Mouse (Mus musculus): ENCODE measurements around the gene Klhl26.
"Not testable (repeated sequence)": the region's sequence is repeated elsewhere in the genome, so short reads cannot be mapped to it uniquely, and the experiment has no call there.

Gene Klhl26

GRCm38 (mm10) chr8:70476333-70477268 lies at the start of gene Klhl26:
TSS of gene Klhl26 (minus strand) at chr8:70476968.
- DNase-seq = peak; percentile 98

GRCm38 (mm10) chr8:70522592-70523403 lies 46.0 kb upstream of the Klhl26 start:
- peak; percentile 97 for DNase-seq

DNA sequence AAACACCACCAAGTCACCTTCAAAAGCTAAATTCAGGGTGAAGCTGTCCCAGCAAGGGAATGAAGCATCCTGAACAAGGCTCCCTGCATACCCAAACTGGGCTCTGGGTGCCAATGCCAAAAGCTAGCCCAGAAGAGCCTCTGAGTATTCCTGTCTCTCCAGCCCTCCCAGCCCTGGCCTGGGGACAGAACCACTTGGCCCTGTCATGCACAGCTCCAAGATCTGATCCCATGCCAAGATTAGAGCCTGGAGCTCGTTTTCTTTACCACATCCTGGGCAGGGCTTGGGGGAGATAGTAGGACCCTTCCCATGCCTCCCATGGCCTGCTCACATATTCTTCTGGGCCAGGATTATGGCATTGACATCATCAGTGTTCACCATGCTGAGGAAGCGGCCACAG lies 42.8 kb upstream of the Klhl26 start:
- no peak for DNase-seq

DNA sequence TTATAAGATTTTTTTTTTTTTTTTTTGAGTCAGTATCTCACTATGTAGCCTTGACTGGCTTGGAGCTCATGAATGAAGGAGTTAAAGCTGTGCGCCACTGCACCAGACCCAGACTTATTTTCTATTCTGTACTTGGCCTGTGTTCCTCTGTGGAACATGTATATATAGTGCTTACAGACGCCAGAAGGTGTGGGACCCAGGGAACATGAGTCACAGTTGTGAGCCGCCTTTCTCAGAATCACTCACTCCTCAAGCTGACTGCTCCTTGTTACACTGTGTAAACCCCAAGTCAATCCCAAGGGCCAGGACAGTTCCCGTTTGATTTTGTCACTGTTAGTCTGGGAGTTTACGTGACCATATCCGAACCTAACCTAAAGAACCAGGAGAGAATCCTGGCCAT lies 42.3 kb upstream of the Klhl26 start:
- no peak for DNase-seq

- no peak for DNase-seq
Measured at GRCm38 (mm10) chr8:70517940-70518643, 41.3 kb upstream of the Klhl26 start.

DNA sequence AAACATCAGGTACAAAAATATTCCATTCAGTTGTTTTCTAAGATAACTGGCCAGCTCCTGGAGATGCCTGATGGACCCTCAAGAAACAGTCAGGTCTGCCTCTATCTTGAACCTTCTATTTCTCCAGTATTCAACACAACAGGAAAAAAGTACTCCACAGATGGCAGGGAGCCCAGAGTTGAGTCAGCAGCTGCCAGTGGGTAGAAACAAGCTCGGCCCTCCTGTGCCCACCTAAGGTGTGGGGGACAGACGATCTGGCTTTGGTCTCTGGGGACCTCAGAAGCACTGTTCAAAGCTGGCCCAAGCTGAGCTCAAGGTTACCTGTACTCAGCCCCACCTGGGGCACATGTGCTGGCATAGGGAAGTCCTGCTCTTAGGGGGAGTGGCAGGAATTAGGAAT lies 36.7 kb upstream of the Klhl26 start:
- peak; percentile 66 for DNase-seq

DNA sequence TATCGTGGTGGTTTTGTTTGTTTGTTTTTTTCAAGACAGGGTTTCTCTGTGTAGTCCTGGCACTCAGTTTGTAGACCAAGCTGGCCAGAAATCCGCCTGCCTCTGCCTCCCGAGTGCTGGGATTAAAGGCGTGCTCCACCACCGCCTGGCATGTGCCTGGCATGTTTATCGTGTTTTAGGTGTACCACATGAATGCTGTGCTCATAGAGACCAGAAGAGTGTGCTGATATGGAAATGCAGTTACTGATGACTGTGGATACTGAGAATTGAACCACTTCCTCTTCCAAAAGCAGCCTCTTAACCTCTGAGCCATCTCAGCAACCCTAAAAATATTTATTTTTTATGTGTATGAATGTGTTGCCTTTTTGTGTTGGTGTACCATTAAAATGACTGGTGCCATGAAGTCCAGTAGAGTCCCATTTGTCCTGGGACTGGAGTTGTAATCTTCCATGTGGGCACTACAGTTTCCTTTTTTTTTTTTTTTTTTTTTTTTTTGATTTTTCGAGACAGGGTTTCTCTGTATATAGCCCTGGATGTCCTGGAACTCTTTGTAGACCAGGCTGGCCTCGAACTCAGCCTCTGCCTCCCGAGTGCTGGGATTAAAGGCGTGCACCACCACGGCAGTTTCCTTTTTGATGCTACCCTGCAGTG lies 35.6 kb upstream of the Klhl26 start:
- no peak for DNase-seq

- DNase-seq = no peak
Measured at GRCm38 (mm10) chr8:70511770-70512169, 35.0 kb upstream of the Klhl26 start.

GRCm38 (mm10) chr8:70511174-70511573 lies 34.4 kb upstream of the Klhl26 start:
- not testable (repeated sequence) for DNase-seq

- peak; percentile 97 for DNase-seq
Measured at GRCm38 (mm10) chr8:70510228-70510915, 33.6 kb upstream of the Klhl26 start, which contains the start of gene Uba52. TSS of gene Uba52 (minus strand) at chr8:70510801.

DNA sequence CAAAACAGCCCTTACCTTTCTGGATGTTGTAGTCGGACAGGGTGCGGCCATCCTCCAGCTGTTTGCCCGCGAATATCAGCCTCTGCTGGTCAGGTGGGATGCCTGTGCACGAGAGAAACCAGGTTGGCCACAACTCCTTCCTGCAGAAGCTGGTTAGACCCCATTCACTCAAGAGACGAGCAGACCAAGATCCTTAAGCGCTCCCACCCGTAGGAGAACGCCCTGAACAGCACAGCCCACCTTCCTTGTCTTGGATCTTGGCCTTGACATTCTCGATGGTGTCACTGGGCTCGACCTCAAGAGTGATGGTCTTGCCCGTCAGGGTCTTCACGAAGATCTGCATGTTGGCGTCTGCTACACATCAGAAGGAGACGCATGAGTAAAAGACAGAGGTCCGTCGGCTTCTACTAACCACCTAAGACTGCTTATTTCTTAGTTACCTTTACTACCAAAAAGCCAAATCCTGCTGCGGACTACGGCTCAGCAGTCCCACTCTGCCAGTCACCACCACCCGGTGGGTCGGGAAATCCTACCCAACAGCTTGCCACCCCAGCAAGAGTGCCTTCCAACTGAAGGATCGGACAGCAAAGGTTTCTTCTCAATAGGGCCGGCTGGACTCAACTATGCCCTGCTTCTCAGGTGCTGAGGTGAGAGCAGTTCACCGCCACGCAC lies 32.6 kb upstream of the Klhl26 start:
- no peak for DNase-seq

- DNase-seq = no peak
Measured at GRCm38 (mm10) chr8:70507027-70507393, 30.2 kb upstream of the Klhl26 start.

- DNase-seq = peak; percentile 96
Measured at GRCm38 (mm10) chr8:70506328-70507026, 29.7 kb upstream of the Klhl26 start, which contains the start of gene Rex1bd. TSS of gene Rex1bd (minus strand) at chr8:70506752.

DNA sequence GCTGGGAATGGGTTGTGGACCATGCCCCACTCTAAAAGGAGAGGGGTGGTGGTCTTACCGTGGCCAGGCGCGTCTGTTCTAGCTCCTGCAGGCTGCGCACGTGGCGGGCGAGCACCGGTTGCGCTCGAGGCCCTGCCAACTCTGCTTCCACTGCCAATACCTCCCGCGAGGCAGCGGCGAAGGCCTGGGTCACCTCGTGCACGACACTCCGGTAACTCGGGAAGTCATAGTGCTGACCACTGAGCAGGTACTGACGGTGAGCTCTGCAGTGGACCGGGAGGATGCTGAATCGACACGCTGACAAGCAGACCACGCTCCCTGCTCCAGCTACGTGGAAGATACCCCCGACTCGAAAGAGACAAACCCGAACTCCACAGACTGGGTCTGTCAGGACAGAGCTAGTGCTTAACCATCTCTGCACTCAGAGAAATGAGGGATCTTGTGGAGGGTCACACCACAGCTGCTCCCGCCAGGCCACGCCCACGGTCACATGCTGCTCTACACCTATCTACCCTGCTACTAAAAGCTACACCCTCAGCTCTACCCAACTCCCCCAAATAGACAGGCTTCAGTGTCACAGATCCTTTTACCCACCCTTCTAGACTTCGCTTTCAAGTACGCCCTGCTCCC lies 29.0 kb upstream of the Klhl26 start:
- DNase-seq = no peak

DNA sequence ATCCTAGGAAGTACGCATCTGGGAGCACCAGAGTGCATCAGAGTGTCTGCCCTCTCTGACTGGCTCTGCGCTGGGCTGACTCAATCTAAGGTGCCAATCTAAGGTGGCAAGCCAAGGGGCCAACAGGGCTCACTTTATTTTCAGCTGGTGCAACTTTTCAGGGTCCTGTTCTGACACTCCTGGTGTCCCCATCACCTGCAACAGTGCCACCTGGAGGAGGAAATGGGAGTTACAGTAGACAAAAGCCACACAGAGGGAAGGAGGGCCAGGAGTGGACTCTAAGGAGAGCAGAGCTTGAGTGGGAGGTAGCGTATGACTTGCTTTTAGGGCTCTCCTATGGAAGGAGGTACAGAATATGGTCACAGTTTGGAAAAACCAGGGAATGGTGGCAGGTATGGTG lies 28.1 kb upstream of the Klhl26 start:
- peak; percentile 86 for DNase-seq

- peak; percentile 60 for DNase-seq
Measured at GRCm38 (mm10) chr8:70504291-70504716, 27.5 kb upstream of the Klhl26 start.

DNA sequence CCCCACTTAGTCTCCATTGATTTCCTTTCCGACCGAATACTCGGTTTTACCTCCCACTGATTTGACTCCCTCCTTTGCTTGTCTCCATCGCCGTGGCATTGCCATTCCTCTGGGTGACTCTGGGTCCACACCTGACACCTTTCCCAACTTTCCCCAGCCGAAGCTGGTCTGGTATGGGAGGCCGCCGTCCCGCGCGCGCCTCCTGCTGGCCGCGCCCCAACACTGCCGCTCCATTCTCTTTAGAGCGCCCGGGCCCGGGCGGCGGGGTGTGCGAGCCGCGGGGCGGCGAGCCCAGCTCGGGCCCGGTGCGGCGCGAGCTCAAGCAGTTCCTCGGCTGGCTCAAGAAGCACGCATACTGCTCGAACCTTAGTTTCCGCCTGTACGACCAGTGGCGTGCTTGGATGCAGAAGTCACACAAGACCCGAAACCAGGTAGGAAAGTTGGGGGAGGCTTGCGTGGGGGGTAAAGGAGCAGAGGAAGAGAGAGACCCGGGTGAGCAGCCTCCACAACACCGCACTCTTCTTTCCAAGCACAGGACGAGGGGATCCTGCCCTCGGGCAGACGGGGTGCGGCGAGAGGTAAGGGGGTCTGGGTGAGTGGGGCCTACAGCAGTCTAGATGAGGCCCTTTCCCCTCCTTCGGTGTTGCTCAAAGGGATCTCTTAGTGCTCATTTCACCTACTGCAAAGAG lies 26.4 kb upstream of the Klhl26 start:
- DNase-seq = peak; percentile 85

DNA sequence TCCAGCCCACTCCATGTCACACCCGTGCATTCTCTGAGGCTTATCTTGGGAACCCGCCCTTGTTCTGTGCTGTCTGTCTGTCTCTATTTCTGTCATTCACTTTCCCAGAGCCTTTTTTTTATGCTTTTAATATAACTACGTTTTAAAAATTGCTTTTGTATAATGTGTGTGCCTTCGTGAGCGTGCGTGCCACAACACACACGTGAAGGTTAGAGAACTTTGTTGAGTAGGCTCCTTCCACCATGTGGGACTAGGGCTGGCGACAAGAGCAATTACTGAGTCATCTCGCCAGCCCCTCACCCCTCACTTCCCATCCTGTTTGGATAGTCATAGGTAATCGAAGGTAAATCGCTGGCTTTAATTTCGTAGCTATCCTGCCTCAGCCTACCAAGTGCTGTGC lies 25.8 kb upstream of the Klhl26 start:
- no peak for DNase-seq

DNA sequence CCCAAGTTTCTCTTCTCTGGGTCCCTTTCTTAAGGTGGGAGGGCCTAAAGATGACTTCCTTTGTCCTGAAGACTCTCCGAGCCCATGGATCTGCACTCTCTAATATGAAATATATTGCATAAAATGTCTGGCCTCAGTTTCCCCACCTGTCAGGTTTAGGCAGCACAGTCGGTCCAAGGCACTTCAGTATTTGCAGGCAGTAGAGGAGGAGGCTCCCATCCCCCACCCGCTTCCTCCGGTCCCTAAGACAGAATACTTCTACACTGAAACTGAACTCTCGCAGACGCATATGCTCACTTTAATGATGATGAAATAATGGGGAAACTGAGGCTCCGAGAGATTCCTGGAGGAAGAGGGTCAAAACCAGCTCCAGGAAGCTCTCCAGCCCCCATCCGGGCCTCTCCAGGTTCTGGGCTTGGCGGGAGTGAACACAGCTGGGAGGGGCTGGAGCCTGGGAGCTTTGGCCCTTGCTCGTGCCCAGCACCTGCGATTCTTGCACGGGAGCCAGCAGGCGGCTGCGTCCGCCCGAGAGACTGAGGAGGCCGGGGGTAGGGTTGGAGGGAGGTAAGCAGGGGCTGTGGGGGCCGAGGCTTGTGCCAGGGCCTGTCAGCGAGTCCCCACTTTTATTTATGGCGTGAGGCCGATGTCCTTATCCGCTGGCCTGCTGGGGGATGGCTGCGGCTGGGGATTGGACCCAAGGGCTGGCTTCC lies 25.2 kb upstream of the Klhl26 start:
- no peak for DNase-seq

Measured in lung, postnatal 36 days (tissue).